ENCODE assay signal across 8 mouse cellular contexts in the genomic region with DNA sequence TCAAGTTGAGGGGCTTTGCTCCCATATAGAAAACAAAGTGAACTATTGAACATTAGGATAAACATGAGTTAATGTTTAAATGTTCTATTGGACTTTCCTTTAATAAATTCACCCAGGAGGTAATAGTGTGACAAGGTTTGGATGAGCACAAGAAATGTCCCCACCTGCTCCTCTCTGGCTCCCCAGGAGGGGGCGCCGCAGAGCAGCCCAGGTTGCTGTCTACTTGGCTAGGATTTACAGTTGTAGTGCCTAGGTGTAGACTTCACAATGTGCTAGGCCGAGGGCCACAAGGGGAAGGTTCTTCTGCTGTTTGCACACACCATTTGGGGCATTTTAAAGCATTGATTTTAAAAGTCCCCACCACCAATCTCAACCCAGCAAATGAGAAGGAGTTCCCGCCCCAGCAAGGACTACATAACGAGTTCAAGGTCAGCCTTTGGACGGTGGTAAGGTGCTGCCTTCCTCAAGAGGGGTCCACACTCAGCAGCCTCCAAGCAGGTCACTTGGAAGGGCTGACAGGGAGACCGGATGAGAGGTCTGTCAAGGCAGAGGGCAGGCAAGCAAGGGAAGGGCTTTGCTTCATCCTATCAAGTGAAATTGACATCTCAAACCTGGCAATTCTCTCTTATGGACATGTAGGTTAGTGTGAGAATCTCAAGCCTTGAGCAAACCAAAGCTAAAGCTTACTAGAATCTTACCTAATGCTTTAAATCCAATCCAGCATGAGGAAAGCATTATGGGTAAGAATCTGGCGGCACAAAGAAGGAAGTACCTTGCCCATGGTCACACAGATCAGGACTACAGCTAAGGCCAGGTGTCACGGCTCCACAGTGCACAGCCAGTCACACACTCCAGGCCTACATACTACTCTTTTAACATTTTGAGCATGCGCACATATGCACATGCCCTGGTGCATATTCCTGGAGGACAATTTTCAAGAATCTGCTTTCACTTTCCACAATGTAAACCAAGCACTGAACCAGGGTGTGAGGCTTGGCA. TPM values are rescaled to one million over a fixed set of nuclear protein-coding genes. Genes with fewer than 3 reads are reported as not detected.
A peak's percentile ranks its signal among the peaks of the same experiment; 100 is the strongest.
DNase-seq lines count a peak whose midpoint lies in the region; ATAC-seq and TF ChIP-seq lines count a peak whose summit lies in the region.

No protein-coding gene starts in this region.

- H3K4me1 ChIP-seq in heart, embryonic 12.5 days (replicated peaks): peaks cover 18% of the 10 kb centered on the region
- no peaks in the 10 kb centered on the region for H3K4me1 ChIP-seq in ES-Bruce4 (ENCODE audit: control insufficient read depth, insufficient read depth, low read length)

- peak; percentile 60 to 84 for DNase-seq in heart, adult 18-20 months
- DNase-seq in c-Kit-positive CD71-positive TER-119-positive erythroid progenitor cells, embryonic 14.5 days (ENCODE audit: low spot score): peak; percentile 72
- DNase-seq in gastrocnemius, postnatal 25 days: peak; percentile 53
- peak in 1 of 2 experiments; percentile 78 for DNase-seq in layer of hippocampus, adult 2 months (ENCODE audit: low spot score in 2 of 2)
- peak; percentile 75 for DNase-seq in lung, postnatal 14 days
- peak; percentile 53 to 63 for DNase-seq in spleen, postnatal 36 days (ENCODE audit: low spot score in 2 of 2)

- no peak for ATAC-seq in heart, embryonic 12.5 days (ENCODE audit: insufficient number of reproducible peaks, low FRiP score)

- TF ChIP-seq CTCF in ES-Bruce4 (IDR thresholded peaks at IDR 0.05; ENCODE audit: low read depth, low read length): peak; percentile 82
- TF ChIP-seq CTCF in layer of hippocampus, adult 2 months (conservative IDR thresholded peaks at IDR 0.05): peak; percentile 99

- H3K4me3 ChIP-seq in heart, embryonic 12.5 days: no peak overlapping the region
- H3K4me3 ChIP-seq in ES-Bruce4 (ENCODE audit: low read depth, low read length): no peak overlapping the region
- no peak overlapping the region for H3K4me3 ChIP-seq in layer of hippocampus, adult 2 months

- 61% methylated on average over 10 of the region's 10 CpGs for WGBS in heart, embryonic 12.5 days

- H3K27me3 ChIP-seq in heart, embryonic 12.5 days (replicated peaks): no peaks in the 10 kb centered on the region
- no peaks in the 10 kb centered on the region for H3K27me3 ChIP-seq in ES-Bruce4 (ENCODE audit: control insufficient read depth, insufficient read depth, low read length, poor library complexity, severe bottlenecking)

- TF ChIP-seq EP300 in ES-Bruce4 (IDR thresholded peaks at IDR 0.05; ENCODE audit: insufficient read depth, low read depth, low read length): no peak

- no peak overlapping the region for H3K9ac ChIP-seq in heart, embryonic 12.5 days
- no peak overlapping the region for H3K9ac ChIP-seq in ES-Bruce4 (ENCODE audit: low read depth, poor library complexity, severe bottlenecking)

- TF ChIP-seq POLR2A in ES-Bruce4 (IDR thresholded peaks at IDR 0.05; ENCODE audit: insufficient read depth, low read length): no peak

- H3K27ac ChIP-seq in heart, embryonic 12.5 days (ENCODE audit: poor library complexity, severe bottlenecking): no peak overlapping the region
- H3K27ac ChIP-seq in ES-Bruce4 (ENCODE audit: insufficient read depth, low read length): no peak overlapping the region
- H3K27ac ChIP-seq in layer of hippocampus, adult 2 months: no peak overlapping the region

- H3K9me3 ChIP-seq in heart, embryonic 12.5 days (replicated peaks): no peaks in the 10 kb centered on the region
- no peaks in the 10 kb centered on the region for H3K9me3 ChIP-seq in ES-Bruce4 (replicated peaks; ENCODE audit: control insufficient read depth, insufficient read depth, low read length, poor library complexity, severe bottlenecking)

- H3K36me3 ChIP-seq in heart, embryonic 12.5 days: peaks cover 24% of the 10 kb centered on the region
- no peaks in the 10 kb centered on the region for H3K36me3 ChIP-seq in ES-Bruce4 (ENCODE audit: control insufficient read depth, insufficient read depth, low read length, poor library complexity, severe bottlenecking)

- H3K4me2 ChIP-seq in heart, embryonic 12.5 days: no peak overlapping the region

RNA-seq across cellular contexts. Expression of a gene that starts 15.9 kb away (rescaled TPM):
- 1 to 10 TPM; 4.6 to 5.8 TPM for total RNA-seq in heart, adult 18-20 months (2021)
- polyA plus RNA-seq in heart, embryonic 12.5 days (2016; fragmentation: Nextera tagmentation; extraction: Ambion mirVana): 40.0 and 41.6 TPM in 2 replicates
- 34.9 and 48.2 TPM in 2 replicates for polyA plus RNA-seq in ES-Bruce4 (2011; ENCODE audit: insufficient read depth, insufficient read length, low read depth, missing spikeins)
- 1 to 10 TPM; 3.5 to 5.5 TPM for total RNA-seq in gastrocnemius, postnatal 25 days (2021)
- 10 to 100 TPM; 74.0 to 76.7 TPM for total RNA-seq in layer of hippocampus, adult 2 months (2021)

RNA-seq across cellular contexts. Expression of a gene that starts 22.0 kb away (rescaled TPM):
- under 1 TPM in 1 of 2 experiments, not detected in 1; 0.18 TPM for total RNA-seq in heart, adult 18-20 months (2021)
- polyA plus RNA-seq in heart, embryonic 12.5 days (2016; fragmentation: Nextera tagmentation; extraction: Ambion mirVana): 0.54 and 0.98 TPM in 2 replicates
- polyA plus RNA-seq in ES-Bruce4 (2011; ENCODE audit: insufficient read depth, insufficient read length, low read depth, missing spikeins): 3.2 and 3.5 TPM in 2 replicates
- under 1 TPM in 1 of 2 experiments, not detected in 1; 0.15 TPM for total RNA-seq in gastrocnemius, postnatal 25 days (2021)
- total RNA-seq in layer of hippocampus, adult 2 months (2021): not detected

RNA-seq across cellular contexts. Expression of a gene that starts 25.9 kb away (rescaled TPM):
- total RNA-seq in heart, adult 18-20 months (2021): 10 to 100 TPM; 12.8 to 15.6 TPM
- 13.4 and 13.8 TPM in 2 replicates for polyA plus RNA-seq in heart, embryonic 12.5 days (2016; fragmentation: Nextera tagmentation; extraction: Ambion mirVana)
- 14.0 and 15.1 TPM in 2 replicates for polyA plus RNA-seq in ES-Bruce4 (2011; ENCODE audit: insufficient read depth, insufficient read length, low read depth, missing spikeins)
- total RNA-seq in gastrocnemius, postnatal 25 days (2021): 10 to 100 TPM; 11.8 to 12.1 TPM
- total RNA-seq in layer of hippocampus, adult 2 months (2021): 10 to 100 TPM; 11.5 to 12.3 TPM

RNA-seq across cellular contexts. Expression of a gene that starts 52.8 kb away (rescaled TPM):
- 100 to 1,000 TPM; 296 to 418 TPM for total RNA-seq in heart, adult 18-20 months (2021)
- 28.2 and 35.6 TPM in 2 replicates for polyA plus RNA-seq in heart, embryonic 12.5 days (2016; fragmentation: Nextera tagmentation; extraction: Ambion mirVana)
- polyA plus RNA-seq in ES-Bruce4 (2011; ENCODE audit: insufficient read depth, insufficient read length, low read depth, missing spikeins): 163 and 187 TPM in 2 replicates
- 100 to 1,000 TPM; 153 to 158 TPM for total RNA-seq in gastrocnemius, postnatal 25 days (2021)
- 100 to 1,000 TPM; 350 to 371 TPM for total RNA-seq in layer of hippocampus, adult 2 months (2021)

Comparison
In these comparisons a context has a peak if more than half of its experiments do, and no peak if none do; other contexts are left out.
1. RNA of a gene that starts 15.9 kb away (total RNA-seq): 74.0 to 76.7 TPM in layer of hippocampus, adult 2 months; 4.6 to 5.8 TPM in heart, adult 18-20 months and 3.5 to 5.5 TPM in gastrocnemius, postnatal 25 days; every median in the first group is over 10 times any median in the second.